Mouse (Mus musculus) neural tube, embryonic 14.5 days (tissue): ENCODE data around the gene Hdhd5. TPM values are rescaled to one million over a fixed set of nuclear protein-coding genes. Genes with fewer than 3 reads are reported as not detected.

ENCODE experiments used
- ATAC-seq: fragments of 200-750 bp; cut with Nextera tagmentation; 2 replicates; pipeline ENCODE4 v1.8.0; 2017; ENCODE audit warnings: low read depth, mild to moderate bottlenecking, moderate TSS enrichment, moderate library complexity
- H3K27ac ChIP-seq: fragments of 300-500 bp; sonication (generic); 2 replicates; pipeline ENCODE4 v1.5.1; 2014; ENCODE audit warnings: low read depth, mild to moderate bottlenecking, control low read depth, low read length, moderate library complexity, mixed read lengths
- H3K27me3 ChIP-seq: fragments of 300-500 bp; sonication (generic); 2 replicates; pipeline ENCODE4 v1.6.1; 2014; ENCODE audit warnings: low read length; ENCODE audit not compliant: control insufficient read depth, insufficient read depth
- H3K36me3 ChIP-seq: fragments of 300-500 bp; sonication (generic); 2 replicates; pipeline ENCODE4 v1.6.1; 2014; ENCODE audit warnings: low read length, mixed read lengths; ENCODE audit not compliant: control insufficient read depth, insufficient read depth
- H3K4me1 ChIP-seq: fragments of 300-500 bp; sonication (generic); 2 replicates; pipeline ENCODE4 v1.6.1; 2014; ENCODE audit warnings: low read length; ENCODE audit not compliant: control insufficient read depth, insufficient read depth
- H3K4me2 ChIP-seq: fragments of 300-500 bp; sonication (generic); 2 replicates; pipeline ENCODE4 v1.6.1; 2014; ENCODE audit warnings: mild to moderate bottlenecking, low read depth, low read length, control low read depth
- H3K4me3 ChIP-seq: fragments of 300-500 bp; sonication (generic); 2 replicates; pipeline ENCODE4 v1.5.1; 2014; ENCODE audit warnings: low read depth, low read length, control low read depth, mixed read lengths
- H3K9ac ChIP-seq: fragments of 300-500 bp; sonication (generic); replicated peaks from 2 replicates; pipeline ENCODE4 v1.6.1; 2014; ENCODE audit warnings: low read depth, mild to moderate bottlenecking, control low read depth, low read length, mixed read lengths
- H3K9me3 ChIP-seq: fragments of 300-500 bp; sonication (generic); 2 replicates; pipeline ENCODE4 v1.6.1; 2016; ENCODE audit warnings: low read length; ENCODE audit not compliant: control insufficient read depth
- WGBS: fragments of 180-500 bp; shearing (Covaris S2); extraction: QIAGEN DNeasy Blood & Tissue Kit; methylation state at CpG from one replicate; pipeline ENCODE4 v1.1.7; 2014; 5-methylcytosine and 5-hydroxymethylcytosine counted together
- polyA plus RNA-seq: library from polyadenylated mRNA; unstranded; fragments of >200 nt; fragmentation: Nextera tagmentation; extraction: Ambion mirVana; gene quantifications from 2 replicates; pipeline ENCODE4 v1.2.1, GENCODE M21; 2014

Gene Hdhd5
- polyA plus RNA-seq, 1 experiment from 2014 or later = 11.8 TPM

GRCm38 (mm10) chr6:120471991-120472441, 59.1 kb downstream of the Hdhd5 start:
- Histone ChIP-seq H3K27me3 (no peaks in the 10 kb centered on the region), H3K36me3 (no peaks in the 10 kb centered on the region), H3K27ac (peak overlapping the region; percentile 85), H3K9ac (no peak overlapping the region), H3K4me2 (no peak overlapping the region), H3K9me3 (no peaks in the 10 kb centered on the region), H3K4me1 (peaks cover 19% of the 10 kb centered on the region), H3K4me3 (no peak overlapping the region)
- 3% methylated on average over 5 of the region's 5 CpGs for WGBS
- peak; percentile 82 for ATAC-seq

GRCm38 (mm10) chr6:120470666-120471065, 60.5 kb downstream of the Hdhd5 start:
- Histone ChIP-seq H3K4me1 (peaks cover 19% of the 10 kb centered on the region), H3K27me3 (no peaks in the 10 kb centered on the region), H3K9ac (no peak overlapping the region), H3K4me2 (no peak overlapping the region), H3K9me3 (no peaks in the 10 kb centered on the region), H3K36me3 (no peaks in the 10 kb centered on the region), H3K4me3 (no peak overlapping the region), H3K27ac (no peak overlapping the region)
- ATAC-seq = no peak
- WGBS = 94% methylated on average over 1 of the region's 1 CpGs

GRCm38 (mm10) chr6:120469770-120470169, 61.3 kb downstream of the Hdhd5 start:
- ATAC-seq = no peak
- H3K27me3 ChIP-seq = no peaks in the 10 kb centered on the region
- no peaks in the 10 kb centered on the region for H3K36me3 ChIP-seq
- H3K9ac ChIP-seq = no peak overlapping the region
- H3K9me3 ChIP-seq = no peaks in the 10 kb centered on the region
- H3K27ac ChIP-seq = no peak overlapping the region
- H3K4me3 ChIP-seq = no peak overlapping the region
- peaks cover 19% of the 10 kb centered on the region for H3K4me1 ChIP-seq
- H3K4me2 ChIP-seq = no peak overlapping the region

- Histone ChIP-seq H3K9me3 (no peaks in the 10 kb centered on the region), H3K27me3 (no peaks in the 10 kb centered on the region), H3K9ac (no peak overlapping the region), H3K4me2 (no peak overlapping the region), H3K36me3 (no peaks in the 10 kb centered on the region), H3K4me1 (peaks cover 19% of the 10 kb centered on the region), H3K4me3 (no peak overlapping the region), H3K27ac (no peak overlapping the region)
- 78% methylated on average over 3 of the region's 3 CpGs for WGBS
- no peak for ATAC-seq
Observed at GRCm38 (mm10) chr6:120469268-120469667, 61.9 kb downstream of the Hdhd5 start.

DNA sequence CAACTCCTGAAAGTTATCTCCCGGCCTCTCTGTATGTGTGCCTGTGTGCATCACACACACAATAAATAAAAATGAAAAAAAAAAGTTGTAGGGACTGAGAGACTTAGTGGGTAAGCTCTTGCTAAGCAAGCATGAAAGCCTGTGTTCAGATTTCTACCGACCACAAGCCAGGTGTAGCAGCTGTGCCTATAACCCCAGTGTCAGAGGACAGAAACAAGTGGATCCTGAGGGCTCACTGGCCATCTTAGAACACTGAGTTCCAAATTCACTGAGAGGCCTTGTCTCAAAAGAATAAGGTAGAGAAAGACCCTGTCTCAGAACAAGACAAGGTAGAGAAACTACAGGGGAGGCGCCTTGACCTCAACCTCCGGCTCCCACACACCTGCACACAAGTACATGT, 62.9 kb downstream of the Hdhd5 start:
- peaks cover 15% of the 10 kb centered on the region for H3K4me1 ChIP-seq
- H3K4me3 ChIP-seq = no peak overlapping the region
- no peaks in the 10 kb centered on the region for H3K9me3 ChIP-seq
- no peaks in the 10 kb centered on the region for H3K36me3 ChIP-seq
- WGBS = 97% methylated on average over 4 of the region's 4 CpGs
- H3K27ac ChIP-seq = no peak overlapping the region
- no peak for ATAC-seq
- no peaks in the 10 kb centered on the region for H3K27me3 ChIP-seq
- H3K9ac ChIP-seq = no peak overlapping the region
- no peak overlapping the region for H3K4me2 ChIP-seq

DNA sequence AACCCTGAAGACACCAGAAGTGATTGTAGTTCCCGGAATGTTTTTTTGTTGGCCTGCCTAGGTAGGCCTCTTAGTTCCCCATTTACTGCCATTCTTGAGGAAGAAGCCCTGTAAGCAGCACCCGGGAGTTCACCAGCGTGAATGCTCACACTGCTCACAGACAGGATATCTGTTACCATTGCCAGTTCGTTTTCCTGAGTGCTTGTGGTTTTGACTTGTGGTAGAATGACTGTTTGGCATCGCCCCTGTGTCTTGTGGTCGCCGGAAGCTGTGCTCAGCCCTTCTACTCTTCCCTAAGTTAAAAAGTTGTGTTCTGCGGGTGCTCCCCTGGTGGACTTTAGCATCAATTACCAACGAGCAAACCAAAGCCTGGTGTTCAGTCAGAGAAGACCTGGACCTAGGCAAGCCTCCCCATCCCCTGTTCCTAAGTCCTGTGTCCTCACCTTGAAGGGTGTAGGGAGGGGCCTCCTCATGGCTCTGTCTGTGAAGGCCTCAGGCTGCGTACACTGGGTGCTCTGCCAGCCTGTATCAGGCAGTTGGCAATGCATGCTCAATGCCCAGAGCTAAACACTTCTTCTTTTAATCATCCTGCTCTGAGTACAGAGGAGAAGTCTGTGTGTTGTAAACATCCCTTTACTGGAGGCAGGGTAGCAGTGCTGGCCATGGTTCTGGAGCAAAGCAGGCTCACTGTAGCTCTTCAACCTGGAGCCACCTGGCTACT, 64.3 kb downstream of the Hdhd5 start:
- H3K4me3 ChIP-seq = no peak overlapping the region
- no peak overlapping the region for H3K4me2 ChIP-seq
- no peaks in the 10 kb centered on the region for H3K36me3 ChIP-seq
- no peak for ATAC-seq
- peaks cover 6% of the 10 kb centered on the region for H3K27me3 ChIP-seq
- WGBS = 80% methylated on average over 10 of the region's 10 CpGs
- H3K9me3 ChIP-seq = no peaks in the 10 kb centered on the region
- no peak overlapping the region for H3K27ac ChIP-seq
- H3K4me1 ChIP-seq = peaks cover 6% of the 10 kb centered on the region; the same call in 1 of the 2 replicates
- no peak overlapping the region for H3K9ac ChIP-seq

- Histone ChIP-seq H3K4me2 (no peak overlapping the region), H3K27ac (no peak overlapping the region), H3K27me3 (peaks cover 11% of the 10 kb centered on the region), H3K9me3 (no peaks in the 10 kb centered on the region), H3K4me1 (peaks cover 4% of the 10 kb centered on the region; the same call in 1 of the 2 replicates), H3K9ac (no peak overlapping the region), H3K36me3 (no peaks in the 10 kb centered on the region), H3K4me3 (no peak overlapping the region)
- no peak for ATAC-seq
- WGBS = 25% methylated on average over 4 of the region's 4 CpGs
Observed at GRCm38 (mm10) chr6:120465393-120465792, 65.7 kb downstream of the Hdhd5 start.

DNA sequence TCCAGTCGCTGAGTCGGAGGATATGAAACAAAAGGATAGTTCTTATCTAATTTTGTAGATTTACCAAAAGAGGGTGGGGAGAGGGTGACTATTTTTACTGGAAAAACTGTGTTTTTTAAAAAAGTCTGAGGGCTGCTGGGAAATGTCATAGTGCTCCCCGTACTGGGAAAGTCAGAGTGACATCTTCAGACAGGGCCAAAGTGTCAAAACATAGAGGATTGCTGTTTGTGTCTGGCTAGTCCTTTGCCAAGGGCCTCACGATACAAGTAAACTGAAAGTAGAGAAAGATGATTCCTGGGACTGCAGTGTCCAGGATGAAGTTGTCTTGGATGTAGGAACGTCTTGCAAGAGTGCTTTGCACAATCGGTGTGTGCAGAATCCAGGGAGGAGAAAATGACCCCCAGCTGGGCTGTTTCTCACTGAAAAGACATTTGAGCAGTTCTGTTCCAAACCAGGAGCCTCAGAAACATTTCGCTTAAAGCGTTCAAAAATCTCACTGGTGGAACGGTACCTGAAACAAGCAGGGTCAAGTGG, 66.6 kb downstream of the Hdhd5 start:
- no peak for ATAC-seq
- Histone ChIP-seq H3K4me3 (peak overlapping the region; percentile 48; the same call in 1 of the 2 replicates), H3K4me2 (peak overlapping the region; percentile 56), H3K36me3 (no peaks in the 10 kb centered on the region), H3K27me3 (peaks cover 11% of the 10 kb centered on the region), H3K9me3 (no peaks in the 10 kb centered on the region), H3K9ac (no peak overlapping the region), H3K27ac (no peak overlapping the region), H3K4me1 (no peaks in the 10 kb centered on the region)
- 47% methylated on average over 9 of the region's 9 CpGs for WGBS

GRCm38 (mm10) chr6:120463884-120464283, 67.2 kb downstream of the Hdhd5 start:
- Histone ChIP-seq H3K9ac (no peak overlapping the region), H3K9me3 (no peaks in the 10 kb centered on the region)
- 4% methylated on average over 11 of the region's 11 CpGs for WGBS

More at GRCm38 (mm10) chr6:120463884-120464283, 67.2 kb downstream of the Hdhd5 start:
- Histone ChIP-seq H3K4me2 (peak overlapping the region; percentile 56), H3K36me3 (no peaks in the 10 kb centered on the region), H3K27ac (no peak overlapping the region), H3K27me3 (peaks cover 11% of the 10 kb centered on the region), H3K4me3 (peak overlapping the region; percentile 48), H3K4me1 (no peaks in the 10 kb centered on the region)
- no peak for ATAC-seq
